Mouse (Mus musculus): Measurements from ENCODE around the gene Cfap157.

DNA sequence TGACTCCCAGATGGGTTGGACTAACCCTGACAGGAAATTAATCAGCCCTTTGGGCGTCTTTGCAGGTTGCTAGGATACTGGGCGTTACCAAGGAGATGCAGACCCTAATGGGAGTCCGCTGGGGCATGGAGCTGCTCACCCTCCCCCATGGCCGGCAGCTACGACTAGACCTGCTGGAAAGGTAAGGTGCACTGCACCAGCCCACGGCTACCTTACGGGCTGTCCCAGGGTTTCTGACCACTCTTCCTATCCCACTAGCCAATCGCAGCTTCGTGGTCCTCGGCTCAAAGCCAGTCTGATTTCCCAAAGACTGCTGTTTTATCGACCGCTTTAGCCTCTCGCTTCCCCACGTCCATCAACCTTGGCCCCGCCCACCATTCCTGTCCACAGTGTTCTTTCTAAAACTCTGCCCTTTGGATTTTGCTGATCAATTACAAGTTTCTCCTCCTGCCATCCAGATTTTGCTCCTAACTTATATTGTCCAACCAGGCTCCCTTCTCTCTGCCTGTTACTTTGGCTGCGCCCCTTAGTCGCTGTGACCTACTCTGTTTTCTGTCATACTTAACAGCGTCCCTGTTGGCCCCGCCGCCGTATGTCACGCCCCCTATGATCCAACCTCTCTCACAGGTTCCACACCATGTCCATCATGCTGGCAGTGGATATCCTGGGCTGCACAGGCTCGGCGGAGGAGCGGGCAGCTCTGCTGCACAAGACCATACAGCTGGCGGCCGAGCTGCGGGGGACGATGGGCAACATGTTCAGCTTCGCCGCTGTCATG, 33.2 kb downstream of the Cfap157 start:
- no peak for TF ChIP-seq CTCF (IDR thresholded peaks at IDR 0.05)
- peak; percentile 51; the same call in 1 of the 2 replicates for TF ChIP-seq POLR2A (IDR thresholded peaks at IDR 0.05; ENCODE audit: insufficient read depth, low read depth, low read length)
- TF ChIP-seq EP300 (IDR thresholded peaks at IDR 0.05; ENCODE audit: insufficient read depth, low read depth, low read length), result no peak

Data from heart, adult 2 months (tissue).